Mouse (Mus musculus): Measurements from ENCODE around the gene Syn3.

DNA sequence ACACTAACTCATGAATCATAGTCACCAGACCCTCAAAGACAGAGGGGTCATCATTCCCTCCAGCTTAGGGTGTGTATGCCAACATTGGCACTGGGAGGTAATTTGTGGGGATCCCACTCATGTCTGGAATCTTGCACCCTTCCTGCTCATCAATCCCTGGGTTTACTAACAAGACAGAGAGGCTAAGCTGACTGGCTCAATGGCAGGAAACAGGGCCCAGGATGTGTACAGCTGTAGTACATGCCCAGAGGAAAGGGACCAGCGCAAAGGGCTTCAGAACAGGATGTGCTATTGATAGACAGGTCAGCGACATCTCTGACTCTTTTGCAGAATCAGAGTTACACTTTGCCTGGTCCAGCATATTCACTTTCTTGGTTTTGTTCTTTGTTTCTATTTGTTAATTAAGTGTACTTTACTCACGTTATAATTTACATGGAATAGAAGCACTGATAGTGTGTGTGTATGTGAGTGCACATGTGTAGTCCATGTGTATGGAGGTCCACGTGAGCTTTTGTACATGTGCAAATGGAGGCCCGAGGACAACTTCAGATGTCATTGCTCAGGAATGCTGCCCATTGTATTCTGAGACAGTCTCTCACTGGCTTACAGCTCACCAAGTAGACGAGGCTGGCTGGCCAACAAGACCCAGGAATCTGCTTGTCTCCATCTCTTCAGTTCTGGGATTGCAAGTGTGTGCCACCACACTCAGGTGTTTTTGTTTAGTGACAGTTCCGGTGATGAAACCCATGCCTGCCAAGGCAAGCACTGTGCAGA lies 248.4 kb downstream of the Syn3 start:
- TF ChIP-seq CHD2 (IDR thresholded peaks at IDR 0.05; ENCODE audit: low read depth, low read length) (no peak), MAFK (IDR thresholded peaks at IDR 0.05; ENCODE audit: insufficient read depth, low read depth, low read length) (no peak), HCFC1 (IDR thresholded peaks at IDR 0.05; ENCODE audit: borderline replicate concordance, insufficient read depth, low read length) (no peak), ZC3H11A (IDR thresholded peaks at IDR 0.05; ENCODE audit: borderline replicate concordance, low read depth, low read length) (no peak), ZNF384 (IDR thresholded peaks at IDR 0.05; ENCODE audit: low read depth, low read length) (no peak)
